Mouse (Mus musculus): Measurements from ENCODE around the gene Spon1.

- TF ChIP-seq JUND (IDR thresholded peaks at IDR 0.05; ENCODE audit: low read depth, low read length) (no peak), TCF12 (IDR thresholded peaks at IDR 0.05; ENCODE audit: low read depth, low read length) (no peak), CHD2 (IDR thresholded peaks at IDR 0.05; ENCODE audit: low read length) (no peak), SIN3A (IDR thresholded peaks at IDR 0.05; ENCODE audit: low read length) (no peak), RCOR1 (IDR thresholded peaks at IDR 0.05; ENCODE audit: low read depth, low read length) (no peak), CTCF (IDR thresholded peaks at IDR 0.05 in 2 of 3, conservative IDR thresholded peaks at IDR 0.05 in 1 of 3; ENCODE audit: control insufficient read depth in 1 of 3, insufficient read depth in 1 of 3, low read depth in 2 of 3, low read length in 3 of 3, poor library complexity in 1 of 3, severe bottlenecking in 1 of 3) (no peak), UBTF (IDR thresholded peaks at IDR 0.05; ENCODE audit: borderline replicate concordance, insufficient read depth, low read depth, low read length) (no peak), EP300 (IDR thresholded peaks at IDR 0.05; ENCODE audit: low read depth in 1 of 2, low read length in 2 of 2) (no peak)
These were observed 253.1 kb downstream of the Spon1 start for GRCm38 (mm10) chr7:114018861-114019260.

All from MEL (cell line).